Mouse (Mus musculus) midbrain, postnatal 0 days (tissue): Measurements from ENCODE around the gene Tpra1. TPM values are rescaled to one million over a fixed set of nuclear protein-coding genes. Genes with fewer than 3 reads are reported as not detected.

Source experiments
- ATAC-seq: fragments of 200-750 bp; cut with Nextera tagmentation; 2 replicates; pipeline ENCODE4 v1.8.0; 2017; ENCODE audit warnings: moderate number of reproducible peaks, mild to moderate bottlenecking, moderate TSS enrichment, moderate library complexity; ENCODE audit not compliant: low FRiP score
- DNase-seq: peaks from one replicate; pipeline ENCODE4 v3.0.0-alpha.2; 2015; ENCODE audit warnings: low spot score
- H3K27ac ChIP-seq: fragments of 300-500 bp; sonication (generic); 2 replicates; pipeline ENCODE4 v1.5.1; 2014; ENCODE audit warnings: low read depth, mild to moderate bottlenecking, low read length, mixed read lengths
- H3K27me3 ChIP-seq: fragments of 300-500 bp; sonication (generic); 2 replicates; pipeline ENCODE4 v1.6.1; 2014; ENCODE audit warnings: low read length, control low read depth, mixed read lengths; ENCODE audit not compliant: insufficient read depth
- H3K36me3 ChIP-seq: fragments of 300-500 bp; sonication (generic); 2 replicates; pipeline ENCODE4 v1.6.1; 2014; ENCODE audit warnings: low read length, control low read depth, mixed read lengths; ENCODE audit not compliant: insufficient read depth
- H3K4me1 ChIP-seq: fragments of 300-500 bp; sonication (generic); 2 replicates; pipeline ENCODE4 v1.6.1; 2014; ENCODE audit warnings: mild to moderate bottlenecking, control low read depth, antibody characterized with exemption, low read length, mixed read lengths; ENCODE audit not compliant: insufficient read depth
- H3K4me2 ChIP-seq: fragments of 300-500 bp; sonication (generic); 2 replicates; pipeline ENCODE4 v1.6.1; 2014; ENCODE audit warnings: low read depth, mild to moderate bottlenecking, low read length, mixed read lengths; ENCODE audit not compliant: poor library complexity, severe bottlenecking
- H3K4me3 ChIP-seq: fragments of 300-500 bp; sonication (generic); 2 replicates; pipeline ENCODE4 v1.5.1; 2014; ENCODE audit warnings: low read depth, mild to moderate bottlenecking, low read length, moderate library complexity
- H3K9ac ChIP-seq: fragments of 300-500 bp; sonication (generic); replicated peaks from 2 replicates; pipeline ENCODE4 v1.6.1; 2014; ENCODE audit warnings: mild to moderate bottlenecking, low read length, moderate library complexity, mixed read lengths; ENCODE audit not compliant: poor library complexity, severe bottlenecking
- H3K9me3 ChIP-seq: fragments of 300-500 bp; sonication (generic); 2 replicates; pipeline ENCODE4 v1.6.1; 2016; ENCODE audit warnings: low read length, control low read depth
- CTCF ChIP-seq: IDR thresholded peaks from 2 replicates; pipeline ENCODE4 v1.5.1; 2016; ENCODE audit warnings: antibody characterized with exemption, mild to moderate bottlenecking
- WGBS: fragments of 180-500 bp; shearing (Covaris S2); extraction: QIAGEN DNeasy Blood & Tissue Kit; methylation state at CpG from one replicate; pipeline ENCODE4 v1.1.7; 2014; 5-methylcytosine and 5-hydroxymethylcytosine counted together
- polyA plus RNA-seq: library from polyadenylated mRNA; unstranded; fragments of >200 nt; fragmentation: Nextera tagmentation; extraction: Ambion mirVana; gene quantifications from 2 replicates; pipeline ENCODE4 v1.2.1, GENCODE M21; 2015
- total RNA-seq: library from RNA; depleted of rRNA; stranded (reverse); fragments of >200 nt; gene quantifications from 2 replicates; pipeline ENCODE4 v1.2.3, GENCODE M21; 2014; rRNA removed

The Tpra1 gene
- total and polyA plus RNA-seq, 2 experiments from 2014 or later: 52.7 to 69.7 TPM

DNA sequence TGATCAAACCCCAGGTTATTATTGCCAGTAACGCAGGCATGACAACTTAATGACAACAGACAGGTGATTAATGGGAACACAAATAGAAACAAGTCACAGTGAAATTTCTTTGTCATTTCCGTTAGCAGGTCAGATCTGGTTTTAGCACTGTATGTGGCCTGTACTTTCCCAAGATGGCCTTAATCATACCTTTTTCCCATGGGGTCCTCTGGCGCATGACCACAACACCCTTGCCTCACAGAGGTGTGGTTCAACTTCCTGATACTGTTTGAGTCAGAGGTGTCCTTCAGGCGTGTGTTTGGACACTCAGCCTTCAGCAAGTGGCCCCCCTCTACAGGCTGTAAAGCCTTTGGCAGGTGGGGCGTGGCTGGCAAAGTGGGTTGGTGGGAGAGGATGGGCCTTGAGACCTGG, 55.8 kb downstream of the Tpra1 start:
- H3K27me3 ChIP-seq: no peaks in the 10 kb centered on the region
- no peak for DNase-seq
- no peak overlapping the region for H3K4me2 ChIP-seq
- WGBS: 94% methylated on average over 5 of the region's 5 CpGs
- H3K9me3 ChIP-seq: no peaks in the 10 kb centered on the region
- H3K27ac ChIP-seq: no peak overlapping the region
- TF ChIP-seq CTCF: no peak
- H3K4me3 ChIP-seq: no peak overlapping the region
- ATAC-seq: 0 out of 2 replicates have a peak, but pooled peaks have one; percentile 18
- H3K36me3 ChIP-seq: no peaks in the 10 kb centered on the region
- no peak overlapping the region for H3K9ac ChIP-seq
- peaks cover 10% of the 10 kb centered on the region for H3K4me1 ChIP-seq

DNA sequence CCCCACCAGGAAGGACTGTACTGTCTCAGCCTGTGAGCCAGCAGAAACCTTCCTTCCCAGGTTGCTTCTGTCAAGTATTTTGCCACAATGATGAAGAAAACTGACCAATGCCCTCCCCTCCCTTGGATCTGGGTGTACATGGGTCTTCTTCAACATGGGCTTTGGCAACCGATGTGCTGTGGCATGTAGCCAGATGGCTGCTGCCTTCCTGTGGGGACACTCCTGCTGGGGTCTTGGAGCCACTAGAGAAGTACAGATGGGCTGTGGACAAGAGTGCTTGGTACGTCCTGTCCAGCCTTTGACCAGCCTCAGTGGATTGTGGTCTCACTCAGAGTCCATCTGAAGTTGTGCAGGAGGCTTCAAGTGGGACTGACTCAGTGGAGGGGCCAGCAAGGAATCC, 56.3 kb downstream of the Tpra1 start:
- H3K27ac ChIP-seq: no peak overlapping the region
- H3K9me3 ChIP-seq: no peaks in the 10 kb centered on the region
- H3K4me1 ChIP-seq: peaks cover 10% of the 10 kb centered on the region
- ATAC-seq (no peak), DNase-seq (no peak)
- no peak overlapping the region for H3K9ac ChIP-seq
- H3K27me3 ChIP-seq: no peaks in the 10 kb centered on the region
- WGBS: 95% methylated on average over 2 of the region's 2 CpGs
- H3K4me2 ChIP-seq: no peak overlapping the region
- H3K4me3 ChIP-seq: no peak overlapping the region
- H3K36me3 ChIP-seq: no peaks in the 10 kb centered on the region
- no peak for TF ChIP-seq CTCF

DNA sequence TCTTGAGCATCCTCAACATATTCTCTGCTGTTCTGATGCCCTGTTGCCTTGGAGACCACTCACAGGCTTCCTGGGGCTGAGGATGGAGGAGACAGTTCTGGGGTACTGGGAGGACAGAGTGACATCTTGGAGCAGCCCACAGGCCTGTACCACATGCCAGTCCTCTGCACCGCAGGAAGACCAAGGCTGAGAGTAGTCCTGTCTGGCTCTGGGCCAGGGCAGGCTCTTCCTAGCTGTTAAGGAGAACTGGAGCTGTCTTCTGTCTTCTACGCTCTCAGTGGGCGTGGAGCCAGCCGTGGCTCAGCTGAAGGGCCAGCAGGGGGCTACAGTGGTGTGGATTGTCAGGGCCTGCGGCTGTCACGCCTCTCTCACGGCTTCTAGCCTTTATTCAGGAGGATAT, 57.8 kb downstream of the Tpra1 start:
- peak; percentile 69 for TF ChIP-seq CTCF
- peak; percentile 68 for ATAC-seq
- Histone ChIP-seq H3K4me2 (no peak overlapping the region), H3K27me3 (no peaks in the 10 kb centered on the region), H3K27ac (no peak overlapping the region; the same call in 1 of the 2 replicates), H3K36me3 (no peaks in the 10 kb centered on the region), H3K9ac (no peak overlapping the region), H3K4me3 (no peak overlapping the region), H3K9me3 (no peaks in the 10 kb centered on the region), H3K4me1 (peaks cover 10% of the 10 kb centered on the region)
- DNase-seq: peak; percentile 89
- WGBS: 7% methylated on average over 7 of the region's 7 CpGs

DNA sequence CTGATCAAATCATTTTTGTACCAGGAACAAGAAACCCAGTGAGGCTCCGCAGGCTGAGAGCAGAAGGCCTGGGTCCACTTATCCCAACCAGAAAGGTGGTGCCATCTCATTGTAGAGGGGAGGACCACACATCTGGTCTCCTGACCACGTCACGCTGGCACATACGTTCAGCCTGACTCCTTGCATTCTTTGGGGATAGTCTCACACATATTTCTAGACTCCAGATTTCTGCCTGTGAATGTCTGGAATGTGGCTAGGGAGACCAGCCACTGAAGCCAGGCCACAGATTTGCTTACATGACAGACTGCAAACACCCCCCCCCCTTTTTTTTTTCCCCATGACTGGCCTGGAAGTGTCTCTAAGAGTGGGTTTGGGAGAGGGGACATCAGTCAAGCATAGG, 58.9 kb downstream of the Tpra1 start:
- Histone ChIP-seq H3K27ac (no peak overlapping the region), H3K4me3 (no peak overlapping the region)
- DNase-seq: no peak

More for the DNA sequence above, 58.9 kb downstream of the Tpra1 start:
- no peaks in the 10 kb centered on the region for H3K36me3 ChIP-seq
- H3K4me2 ChIP-seq: no peak overlapping the region
- no peak for TF ChIP-seq CTCF
- ATAC-seq: no peak
- WGBS: 88% methylated on average over 4 of the region's 4 CpGs
- no peaks in the 10 kb centered on the region for H3K27me3 ChIP-seq
- no peaks in the 10 kb centered on the region for H3K9me3 ChIP-seq
- H3K4me1 ChIP-seq: peaks cover 10% of the 10 kb centered on the region
- H3K9ac ChIP-seq: no peak overlapping the region

Other genes with a start within 250 kb of the Tpra1 start
- 48.7 and 50.6 TPM in 2 replicates for gene Mgll, start 177.8 kb upstream of the Tpra1 start, total RNA-seq
- gene Mgll, start 177.8 kb upstream of the Tpra1 start, polyA plus RNA-seq: 62.3 and 75.3 TPM in 2 replicates
- 60.2 and 65.7 TPM in 2 replicates for gene Abtb1, start 60.3 kb upstream of the Tpra1 start, total RNA-seq
- 29.2 and 34.9 TPM in 2 replicates for gene Abtb1, start 60.3 kb upstream of the Tpra1 start, polyA plus RNA-seq
- gene Podxl2, start 27.2 kb upstream of the Tpra1 start, total RNA-seq: 883 and 1,011 TPM in 2 replicates
- gene Podxl2, start 27.2 kb upstream of the Tpra1 start, polyA plus RNA-seq: 727 and 776 TPM in 2 replicates
- 11.4 and 16.2 TPM in 2 replicates for gene Mcm2, start 3.5 kb upstream of the Tpra1 start, total RNA-seq
- gene Mcm2, start 3.5 kb upstream of the Tpra1 start, polyA plus RNA-seq: 7.6 and 7.7 TPM in 2 replicates